Mouse (Mus musculus) A20 (cell line): Measurements from ENCODE around the gene Glg1.
"Not testable (repeated sequence)": the region's sequence is repeated elsewhere in the genome, so short reads cannot be mapped to it uniquely, and the experiment has no call there.

ENCODE experiments used
- DNase-seq: peaks from one replicate; pipeline ENCODE4 v3.0.0-alpha.2; 2011; ENCODE audit warnings: low read depth, low spot score

Glg1 gene

GRCm38 (mm10) chr8:111250111-111250510, 8.9 kb downstream of the Glg1 start:
- no peak for DNase-seq

GRCm38 (mm10) chr8:111248136-111248535, 10.9 kb downstream of the Glg1 start:
- DNase-seq = peak; percentile 58

- DNase-seq = not testable (repeated sequence)
Measured at GRCm38 (mm10) chr8:111246864-111247263, 12.2 kb downstream of the Glg1 start.

GRCm38 (mm10) chr8:111246287-111246830, 12.7 kb downstream of the Glg1 start:
- DNase-seq = no peak

GRCm38 (mm10) chr8:111237301-111237700, 21.7 kb downstream of the Glg1 start:
- DNase-seq = no peak

GRCm38 (mm10) chr8:111233730-111234129, 25.3 kb downstream of the Glg1 start:
- no peak for DNase-seq

- DNase-seq = no peak
Measured at GRCm38 (mm10) chr8:111224153-111224552, 34.9 kb downstream of the Glg1 start.

- DNase-seq = no peak
Measured at GRCm38 (mm10) chr8:111218107-111218506, 40.9 kb downstream of the Glg1 start.

GRCm38 (mm10) chr8:111213406-111213805, 45.6 kb downstream of the Glg1 start:
- no peak for DNase-seq

GRCm38 (mm10) chr8:111211180-111211579, 47.8 kb downstream of the Glg1 start:
- no peak for DNase-seq

- DNase-seq = no peak
Measured at GRCm38 (mm10) chr8:111209874-111210273, 49.1 kb downstream of the Glg1 start.

GRCm38 (mm10) chr8:111206321-111206720, 52.7 kb downstream of the Glg1 start:
- no peak for DNase-seq

- no peak for DNase-seq
Measured at GRCm38 (mm10) chr8:111205033-111205432, 54.0 kb downstream of the Glg1 start.

GRCm38 (mm10) chr8:111203341-111203740, 55.7 kb downstream of the Glg1 start:
- no peak for DNase-seq

GRCm38 (mm10) chr8:111197966-111198365, 61.0 kb downstream of the Glg1 start:
- DNase-seq = no peak

GRCm38 (mm10) chr8:111196181-111196580, 62.8 kb downstream of the Glg1 start:
- no peak for DNase-seq

- no peak for DNase-seq
Measured at GRCm38 (mm10) chr8:111188594-111189211, 70.3 kb downstream of the Glg1 start.

GRCm38 (mm10) chr8:111187470-111187869, 71.5 kb downstream of the Glg1 start:
- DNase-seq = no peak

GRCm38 (mm10) chr8:111185472-111185947, 73.5 kb downstream of the Glg1 start:
- no peak for DNase-seq

- DNase-seq = no peak
Measured at GRCm38 (mm10) chr8:111171661-111172060, 87.4 kb downstream of the Glg1 start.

- peak; percentile 51 for DNase-seq
Measured at GRCm38 (mm10) chr8:111157617-111158016, 101.4 kb downstream of the Glg1 start.

GRCm38 (mm10) chr8:111155721-111156436, 103.1 kb downstream of the Glg1 start:
- DNase-seq = peak; percentile 31
